Mouse (Mus musculus) megakaryocyte-erythroid progenitor cell, adult 5-6 weeks (primary cell): ENCODE results near the gene Elovl2. TPM values are rescaled to one million over a fixed set of nuclear protein-coding genes. Genes with fewer than 3 reads are reported as not detected.
A peak's percentile ranks its signal among the peaks of the same experiment; 100 is the strongest.
"Not testable (repeated sequence)": the region's sequence is repeated elsewhere in the genome, so short reads cannot be mapped to it uniquely, and the experiment has no call there.

Source experiments
- ATAC-seq: replicated peaks from 2 replicates; pipeline ENCODE4 v1.8.0; 2016; ENCODE audit warnings: mild to moderate bottlenecking, inconsistent platforms; ENCODE audit not compliant: severe bottlenecking, poor library complexity, low FRiP score, low TSS enrichment
- total RNA-seq, 2 experiments: library from RNA; stranded (forward) in 1 of 2; stranded (reverse) in 1 of 2; fragments of 200-1000, 215-1000 nt in 1 of 2; fragments of >200 nt in 1 of 2; fragmentation: Nextera tagmentation in 1 of 2; gene quantifications; 2 replicates each; pipeline ENCODE4 v1.2.3; 2014 to 2017

The Elovl2 gene
- total RNA-seq, 2 experiments from 2014 or later: not detected

DNA sequence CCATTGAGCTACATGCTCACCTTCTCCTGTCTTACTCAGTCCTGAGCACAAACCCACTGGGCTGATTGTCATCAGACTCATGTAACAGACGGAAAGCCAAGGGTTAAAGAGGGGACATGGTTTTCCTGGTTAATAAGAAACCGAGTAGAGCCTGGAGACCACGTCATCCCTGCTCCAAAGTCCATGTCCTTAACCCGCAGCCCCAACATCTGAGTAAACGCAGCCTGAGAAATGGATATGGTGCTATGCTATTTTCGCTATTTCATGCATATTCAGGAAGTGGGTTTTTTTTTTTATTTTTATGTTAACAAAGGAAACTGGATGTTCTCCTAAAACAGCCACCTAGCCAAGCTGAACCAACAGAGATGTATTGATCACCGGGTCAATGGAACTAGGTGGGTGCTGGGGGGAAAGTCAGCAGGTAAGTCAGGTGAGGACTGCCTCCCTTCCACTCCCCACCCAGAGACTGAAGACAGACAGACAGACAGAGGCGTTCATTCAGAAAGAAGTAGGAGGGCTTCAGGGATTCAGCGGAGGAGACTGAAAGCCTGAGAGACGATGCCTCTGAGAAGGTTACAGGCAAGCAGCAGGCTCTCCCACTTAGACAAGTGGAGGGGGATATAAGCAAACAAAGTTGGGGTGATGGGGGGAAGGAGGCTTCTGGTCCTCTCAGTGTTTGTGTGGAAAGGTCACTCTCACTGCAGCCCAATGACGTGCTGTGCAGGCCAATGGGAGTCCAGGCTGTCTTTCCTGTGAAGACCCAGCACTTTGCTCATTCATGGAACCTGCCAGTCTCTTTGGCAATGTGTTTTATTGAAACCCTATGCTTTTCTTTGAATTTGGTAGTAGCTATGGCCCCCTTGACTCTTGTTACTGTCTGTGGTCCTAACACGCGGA, 15.9 kb upstream of the Elovl2 start:
- ATAC-seq: no peak

DNA sequence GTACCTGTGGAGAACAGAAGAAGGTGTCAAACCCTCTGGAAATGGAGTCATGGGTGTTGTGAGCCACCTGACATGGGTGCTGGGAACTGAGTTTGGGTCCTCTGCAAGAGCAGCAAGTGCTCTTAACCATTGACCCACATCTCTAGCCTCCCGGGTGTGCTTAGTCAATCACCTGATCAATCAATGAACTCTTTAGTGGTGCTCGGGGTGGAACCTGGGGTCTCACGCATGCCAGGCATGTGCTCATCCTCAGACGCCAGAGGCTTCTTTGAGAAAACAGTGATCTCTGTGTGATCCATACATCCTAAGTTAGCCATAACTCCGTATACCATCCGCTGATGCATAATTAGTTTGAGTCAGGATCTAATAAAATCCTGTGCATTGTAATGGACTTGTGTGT, 15.0 kb upstream of the Elovl2 start:
- ATAC-seq: no peak

- ATAC-seq: no peak
Observed at GRCm38 (mm10) chr13:41233241-41233640, 13.0 kb upstream of the Elovl2 start.

- ATAC-seq: no peak
Observed at GRCm38 (mm10) chr13:41232209-41232608, 12.0 kb upstream of the Elovl2 start.

GRCm38 (mm10) chr13:41231389-41231983, 11.3 kb upstream of the Elovl2 start:
- ATAC-seq: no peak

DNA sequence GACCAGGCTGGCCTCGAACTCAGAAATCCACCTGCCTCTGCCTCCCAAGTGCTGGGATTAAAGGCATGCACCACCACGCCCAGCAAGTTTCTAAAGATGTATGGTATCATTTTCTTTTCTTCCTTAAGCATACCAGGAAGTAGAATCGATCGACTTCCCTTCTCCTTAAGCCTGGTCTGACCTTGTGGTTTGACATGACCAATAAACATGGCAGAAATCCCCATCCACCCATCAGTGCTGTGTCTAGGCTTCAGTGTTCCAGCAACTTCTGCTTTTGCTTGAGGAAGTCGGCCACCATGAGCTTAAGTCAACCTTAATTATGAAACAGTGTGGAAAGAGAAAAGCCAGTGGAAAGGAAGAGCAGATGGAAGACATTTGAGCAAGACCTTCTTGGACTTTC, 10.1 kb upstream of the Elovl2 start:
- no peak for ATAC-seq

DNA sequence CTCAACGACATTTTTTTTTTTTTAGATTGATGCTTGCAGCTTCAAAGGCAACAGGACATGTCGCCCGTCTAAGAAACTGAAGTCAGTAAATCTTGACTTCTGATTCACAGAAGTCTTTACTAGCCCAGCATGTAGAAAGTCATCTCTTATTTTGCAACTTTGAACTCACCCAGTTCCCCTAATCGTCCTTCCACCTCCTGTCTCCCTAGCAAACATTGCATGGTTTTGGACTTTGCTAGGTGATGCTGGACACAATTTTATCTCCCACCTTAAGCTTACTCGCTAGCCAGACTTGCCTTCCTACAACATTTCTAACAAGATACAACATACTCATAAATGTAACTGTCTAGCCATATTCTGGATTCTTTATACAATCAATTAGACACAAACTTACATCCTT, 7.9 kb upstream of the Elovl2 start:
- ATAC-seq: no peak

- no peak for ATAC-seq
Observed at GRCm38 (mm10) chr13:41226513-41226912, 6.3 kb upstream of the Elovl2 start.

- ATAC-seq: 0 out of 2 replicates have a peak, but pooled peaks have one; percentile 16
Observed at GRCm38 (mm10) chr13:41219687-41220303, 410 bp downstream of the Elovl2 start.

DNA sequence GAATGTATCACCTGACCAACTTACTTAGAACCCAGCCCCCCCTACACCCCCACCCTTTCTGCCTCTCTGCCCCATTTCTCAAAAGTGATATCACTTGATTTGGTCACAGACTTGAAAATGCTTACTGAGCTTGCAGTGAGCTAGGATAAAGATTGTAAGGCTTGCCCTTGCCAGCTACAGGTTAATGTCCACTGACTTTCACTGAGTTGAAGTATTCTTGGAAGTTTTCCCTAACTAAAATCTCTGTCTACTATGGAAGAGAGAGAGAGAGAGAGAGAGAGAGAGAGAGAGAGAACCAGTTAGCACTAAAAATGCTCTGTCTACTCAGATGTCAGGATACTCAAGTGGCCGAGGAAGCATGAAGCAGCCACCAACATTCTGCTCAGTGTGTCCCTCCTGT, 1.1 kb downstream of the Elovl2 start:
- no peak for ATAC-seq

DNA sequence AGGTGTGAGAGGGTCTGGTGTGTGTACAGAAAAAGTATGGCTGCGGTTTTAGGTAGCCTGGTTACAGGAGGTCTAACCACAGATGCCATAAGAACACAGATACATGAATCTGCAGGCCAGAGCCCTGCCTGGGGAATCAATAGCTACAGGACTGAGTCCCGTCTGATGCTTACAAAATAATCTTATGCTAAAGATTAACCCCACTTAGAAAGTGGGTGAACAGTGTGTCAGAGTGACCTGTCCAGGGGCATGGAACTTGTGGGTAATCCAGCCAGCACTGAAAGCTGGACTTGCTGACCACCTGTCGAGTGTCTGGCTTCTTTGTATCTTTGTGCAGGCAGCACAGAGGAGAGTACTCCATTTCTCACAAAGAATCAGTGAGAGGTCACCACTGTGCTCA, 4.0 kb downstream of the Elovl2 start:
- no peak for ATAC-seq

DNA sequence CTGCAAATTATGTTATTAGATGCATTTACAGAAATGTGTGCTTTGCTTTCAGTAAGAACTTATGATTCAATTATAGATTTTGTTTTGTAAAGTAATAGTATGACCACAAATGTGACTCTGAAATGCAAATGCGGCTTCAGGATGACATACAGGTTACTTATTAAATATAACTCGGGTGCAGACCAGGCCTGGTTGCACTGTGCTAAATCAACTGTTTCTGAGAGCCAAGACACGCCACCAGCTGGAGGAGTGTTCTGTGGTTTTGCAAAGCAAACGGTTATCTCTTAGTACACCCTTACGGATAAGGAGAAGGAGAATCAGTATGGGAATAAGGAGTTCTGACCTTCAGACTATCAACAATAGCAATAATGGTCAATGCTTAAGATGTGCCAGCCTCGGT, 4.5 kb downstream of the Elovl2 start:
- no peak for ATAC-seq

DNA sequence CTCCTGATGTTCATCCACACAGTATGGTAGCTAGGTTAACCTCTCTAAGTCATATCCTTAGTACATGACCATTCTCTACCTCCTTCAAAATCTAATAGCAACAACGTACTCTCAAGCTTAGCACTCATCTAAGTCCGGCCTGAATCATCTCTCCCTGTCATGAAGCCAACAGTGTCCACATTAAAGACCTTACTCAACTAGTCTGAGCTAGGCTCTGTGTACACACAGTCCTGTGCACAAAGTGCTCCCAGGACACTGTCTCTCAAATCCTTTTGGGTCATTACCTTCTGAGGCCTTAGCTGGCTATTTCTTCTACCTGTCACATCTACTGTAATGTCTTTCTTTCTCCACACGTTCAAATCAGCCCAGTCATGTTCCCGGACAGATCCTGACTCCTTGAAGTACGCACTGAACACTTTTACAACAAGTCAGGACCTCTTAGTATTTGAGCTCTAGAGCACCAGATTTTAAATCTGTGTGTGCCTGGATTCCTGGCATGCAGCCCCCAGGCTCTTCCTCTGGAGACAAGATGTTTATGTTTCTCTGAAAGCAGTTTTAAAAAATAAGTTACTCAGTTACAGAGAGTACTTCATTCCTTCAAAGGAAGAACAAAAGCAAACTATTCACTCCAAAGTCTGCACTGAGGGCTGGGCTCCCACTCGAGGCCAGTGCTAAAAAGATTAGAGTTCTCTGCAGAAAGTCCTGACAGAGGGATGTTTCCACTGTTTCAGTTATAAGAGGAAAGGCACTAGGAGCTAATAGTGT, 7.5 kb downstream of the Elovl2 start:
- ATAC-seq: no peak

DNA sequence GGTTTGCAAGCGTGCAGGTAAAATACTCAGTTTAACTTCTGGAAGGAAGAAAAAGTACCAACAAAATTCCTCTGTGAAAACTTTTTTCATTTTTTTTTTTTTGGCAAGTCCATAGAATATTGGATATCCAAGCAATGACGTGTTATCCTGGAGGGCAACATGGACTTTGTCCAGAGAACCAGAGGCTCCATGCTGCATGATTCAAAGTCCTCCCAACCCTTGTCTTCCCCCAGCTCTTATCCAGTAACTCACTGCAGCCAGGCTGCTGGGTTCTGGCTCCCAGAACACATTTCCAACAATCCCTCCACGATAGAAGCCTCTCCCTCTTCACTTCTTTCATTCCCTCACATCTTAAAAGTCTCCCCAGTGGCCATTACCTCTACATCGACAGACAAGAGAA, 8.9 kb downstream of the Elovl2 start:
- ATAC-seq: no peak

- no peak for ATAC-seq
Observed at GRCm38 (mm10) chr13:41206241-41206640, 14.0 kb downstream of the Elovl2 start.

DNA sequence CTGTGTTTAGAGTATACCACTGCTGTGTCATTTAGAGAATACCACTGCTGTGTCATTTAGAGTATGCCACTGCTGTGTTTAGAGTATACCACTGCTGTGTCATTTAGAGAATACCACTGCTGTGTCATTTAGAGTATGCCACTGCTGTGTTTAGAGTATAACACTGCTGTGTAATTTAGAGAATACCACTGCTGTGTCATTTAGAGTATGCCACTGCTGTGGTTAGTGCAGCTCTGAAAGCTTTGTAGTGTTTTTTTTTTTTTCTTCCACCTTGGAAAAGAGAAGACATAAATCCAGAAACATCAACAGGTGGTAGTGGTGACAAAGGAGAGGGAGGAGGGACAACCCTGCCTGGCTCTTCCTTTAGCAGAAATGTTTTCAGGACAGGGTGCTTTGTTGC, 14.6 kb downstream of the Elovl2 start:
- not testable (repeated sequence) for ATAC-seq

GRCm38 (mm10) chr13:41203691-41204090, 16.5 kb downstream of the Elovl2 start:
- ATAC-seq: no peak

GRCm38 (mm10) chr13:41203289-41203688, 16.9 kb downstream of the Elovl2 start:
- no peak for ATAC-seq

DNA sequence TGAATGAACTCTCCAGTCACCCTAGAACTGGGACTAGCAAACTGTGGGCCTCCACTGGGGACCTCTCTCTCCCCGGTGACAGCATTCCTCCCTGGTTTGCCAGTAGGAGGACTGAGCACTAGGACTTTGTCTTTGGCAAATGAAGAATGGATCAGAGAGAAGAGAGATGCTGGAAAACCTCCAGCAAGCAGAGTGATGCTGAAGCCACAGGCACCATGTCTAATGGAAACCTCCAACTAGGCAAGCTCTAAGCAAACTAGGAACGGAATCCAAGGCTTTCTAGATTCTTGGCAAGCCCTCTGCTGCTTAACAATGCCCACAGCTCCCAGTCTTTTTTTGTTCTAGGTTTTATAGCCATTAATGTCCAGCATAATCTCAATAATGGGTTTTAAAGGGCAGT, 19.3 kb downstream of the Elovl2 start:
- ATAC-seq: no peak
